Mouse (Mus musculus) stomach, postnatal 0 days (tissue): ENCODE measurements around the gene Fmnl1. TPM values are rescaled to one million over a fixed set of nuclear protein-coding genes. Genes with fewer than 3 reads are reported as not detected.
A peak's percentile ranks its signal among the peaks of the same experiment; 100 is the strongest.

ENCODE experiments used
- ATAC-seq: fragments of 200-750 bp; cut with Nextera tagmentation; 2 replicates; pipeline ENCODE4 v1.8.0; 2017; ENCODE audit not compliant: low FRiP score, low TSS enrichment
- DNase-seq: peaks from one replicate; pipeline ENCODE4 v3.0.0-alpha.2; 2016; ENCODE audit warnings: low spot score
- H3K27ac ChIP-seq: fragments of 300-500 bp; sonication (generic); replicated peaks from 2 replicates; pipeline ENCODE4 v1.5.1; 2014; ENCODE audit warnings: mild to moderate bottlenecking, control low read depth
- H3K27me3 ChIP-seq: fragments of 300-500 bp; sonication (generic); 2 replicates; pipeline ENCODE4 v1.6.1; 2014; ENCODE audit warnings: low read length; ENCODE audit not compliant: control insufficient read depth, insufficient read depth
- H3K36me3 ChIP-seq: fragments of 300-500 bp; sonication (generic); 2 replicates; pipeline ENCODE4 v1.6.1; 2014; ENCODE audit warnings: low read length, mixed read lengths; ENCODE audit not compliant: control insufficient read depth, insufficient read depth
- H3K4me1 ChIP-seq: fragments of 300-500 bp; sonication (generic); replicated peaks from 2 replicates; pipeline ENCODE4 v1.6.1; 2014; ENCODE audit warnings: antibody characterized with exemption; ENCODE audit not compliant: control insufficient read depth, insufficient read depth
- H3K4me2 ChIP-seq: fragments of 300-500 bp; sonication (generic); replicated peaks from 2 replicates; pipeline ENCODE4 v1.6.1; 2014; ENCODE audit warnings: low read depth, mild to moderate bottlenecking, control low read depth, moderate library complexity
- H3K4me3 ChIP-seq: fragments of 300-500 bp; sonication (generic); 2 replicates; pipeline ENCODE4 v1.5.1; 2014; ENCODE audit warnings: low read depth, low read length, control low read depth
- H3K9ac ChIP-seq: fragments of 300-500 bp; sonication (generic); 2 replicates; pipeline ENCODE4 v1.6.1; 2014; ENCODE audit warnings: mild to moderate bottlenecking, low read length, control low read depth, mixed read lengths
- H3K9me3 ChIP-seq: fragments of 300-500 bp; sonication (generic); 2 replicates; pipeline ENCODE4 v1.6.1; 2016; ENCODE audit warnings: low read length; ENCODE audit not compliant: control insufficient read depth
- CTCF ChIP-seq: IDR thresholded peaks from 2 replicates; pipeline ENCODE4 v1.5.1; 2016; ENCODE audit warnings: antibody characterized with exemption, low read depth, mild to moderate bottlenecking, moderate library complexity
- EP300 ChIP-seq: optimal IDR thresholded peaks from 2 replicates; pipeline ENCODE3; 2016; ENCODE audit warnings: antibody characterized with exemption
- WGBS: fragments of 180-500 bp; shearing (Covaris S2); extraction: QIAGEN DNeasy Blood & Tissue Kit; methylation state at CpG from one replicate; pipeline ENCODE4 v1.1.7; 2014; 5-methylcytosine and 5-hydroxymethylcytosine counted together
- polyA plus RNA-seq: library from polyadenylated mRNA; unstranded; fragments of >200 nt; fragmentation: Nextera tagmentation; extraction: Ambion mirVana; gene quantifications from 2 replicates; pipeline ENCODE4 v1.2.1, GENCODE M21; 2015

Gene Fmnl1
- polyA plus RNA-seq, 1 experiment from 2014 or later = 0.86 TPM

DNA sequence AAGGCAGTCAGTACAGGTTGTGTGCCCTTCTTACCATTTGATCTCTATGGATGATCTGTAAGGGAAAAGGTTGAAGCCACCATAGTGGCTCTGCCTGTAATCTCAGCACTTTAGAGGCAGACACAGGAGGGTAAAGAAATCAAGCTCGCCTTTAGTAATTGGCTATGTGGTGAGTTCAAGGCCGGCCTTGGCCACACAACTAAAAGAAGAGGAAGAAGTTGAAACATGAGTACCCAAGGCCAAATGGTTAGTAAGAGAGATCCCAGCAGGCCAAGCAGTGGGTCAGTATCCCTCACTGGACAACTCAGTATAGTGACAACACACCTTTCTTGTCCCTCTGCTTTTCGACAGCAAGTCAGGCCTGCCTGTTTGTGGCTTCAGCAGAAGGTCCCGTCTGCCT, 21.1 kb upstream of the Fmnl1 start:
- no peak overlapping the region for H3K4me3 ChIP-seq
- H3K27me3 ChIP-seq = no peaks in the 10 kb centered on the region
- H3K4me2 ChIP-seq = no peak overlapping the region
- ATAC-seq (no peak), DNase-seq (no peak)
- H3K36me3 ChIP-seq = no peaks in the 10 kb centered on the region
- 90% methylated on average over 4 of the region's 4 CpGs for WGBS
- no peaks in the 10 kb centered on the region for H3K9me3 ChIP-seq
- 0 out of 2 replicates have a peak, but pooled peaks cover 3% of the 10 kb centered on the region for H3K4me1 ChIP-seq
- H3K27ac ChIP-seq = no peak overlapping the region
- TF ChIP-seq EP300 (no peak), CTCF (no peak)
- H3K9ac ChIP-seq = no peak overlapping the region

DNA sequence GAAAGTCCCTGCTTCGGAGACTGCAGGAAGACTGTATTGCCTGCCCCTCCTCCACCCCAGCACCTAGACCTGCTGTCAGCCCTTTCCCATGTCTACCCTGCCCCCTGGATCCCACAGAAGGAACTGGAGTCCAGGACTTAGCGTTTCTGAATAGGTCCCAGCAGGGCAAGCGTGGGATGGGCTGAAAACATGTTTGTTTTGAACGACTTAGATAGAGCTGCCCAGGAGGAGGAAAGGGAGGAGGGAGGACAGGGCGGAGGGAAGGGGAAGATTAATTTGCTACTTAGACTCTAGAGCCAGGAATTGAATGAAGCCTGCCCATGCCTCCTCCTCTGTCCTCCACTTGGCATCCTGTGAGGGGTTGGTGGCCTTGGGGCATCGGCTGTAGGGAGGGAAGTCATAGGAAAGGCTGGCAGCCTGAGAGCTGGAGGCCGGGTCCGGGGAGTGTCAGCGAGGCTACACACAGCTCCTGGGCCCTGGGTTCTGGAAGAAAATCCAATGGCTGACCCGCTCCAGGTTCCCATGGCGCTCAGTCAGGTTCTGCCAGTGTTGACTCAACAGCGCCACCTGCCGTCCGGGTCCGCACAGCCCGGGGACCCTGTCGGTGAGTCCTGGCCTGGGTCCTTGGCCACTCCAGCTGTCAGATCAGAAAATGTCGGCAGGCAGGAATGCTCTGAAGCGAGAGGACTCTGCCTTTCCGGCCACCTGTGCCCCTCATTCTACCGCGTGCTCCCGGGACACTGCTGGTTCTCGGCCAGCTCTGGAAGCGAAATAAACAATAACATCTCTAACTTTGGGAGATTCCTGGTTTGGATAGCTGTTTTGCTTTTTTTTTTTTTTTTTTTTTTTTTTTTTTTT, 12.1 kb upstream of the Fmnl1 start:
- Histone ChIP-seq H3K4me2 (peak overlapping the region; percentile 62), H3K9ac (peak overlapping the region; percentile 43; the same call in 1 of the 2 replicates), H3K27me3 (no peaks in the 10 kb centered on the region), H3K4me3 (peak overlapping the region; percentile 33), H3K36me3 (no peaks in the 10 kb centered on the region), H3K4me1 (0 out of 2 replicates have a peak, but pooled peaks cover 2% of the 10 kb centered on the region), H3K27ac (peak overlapping the region; percentile 73; the same call in 1 of the 2 replicates), H3K9me3 (no peaks in the 10 kb centered on the region)
- under 1% methylated on average over 25 of the region's 25 CpGs for WGBS
- ATAC-seq (peak; percentile 95), DNase-seq (peak; percentile 98)
- TF ChIP-seq EP300 = no peak
- TF ChIP-seq CTCF = peak; percentile 95

DNA sequence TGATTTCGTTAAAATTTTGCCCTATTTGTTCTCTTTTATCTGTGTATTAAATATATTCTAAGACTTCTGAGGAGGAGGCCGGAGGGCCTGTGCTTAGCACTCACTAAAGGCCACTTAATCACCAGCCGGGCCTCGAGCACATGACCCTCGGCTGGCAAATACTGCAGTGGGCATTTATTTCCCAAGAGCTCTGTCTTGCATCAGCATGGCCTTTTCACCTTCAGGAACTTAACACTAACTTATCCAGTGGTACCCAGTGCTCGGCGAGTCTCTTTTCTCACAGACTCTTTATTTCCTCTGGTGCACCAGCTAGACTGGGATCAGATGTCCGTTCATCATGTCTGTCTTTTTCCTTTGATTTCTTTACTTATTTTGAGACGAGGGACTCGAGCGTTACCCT, 10.2 kb upstream of the Fmnl1 start:
- ATAC-seq (no peak), DNase-seq (no peak)
- 0 out of 2 replicates have a peak, but pooled peaks cover 2% of the 10 kb centered on the region for H3K4me1 ChIP-seq
- 86% methylated on average over 11 of the region's 11 CpGs for WGBS
- H3K27me3 ChIP-seq = no peaks in the 10 kb centered on the region
- no peaks in the 10 kb centered on the region for H3K9me3 ChIP-seq
- H3K27ac ChIP-seq = no peak overlapping the region
- H3K36me3 ChIP-seq = no peaks in the 10 kb centered on the region
- H3K4me2 ChIP-seq = no peak overlapping the region
- TF ChIP-seq EP300 (no peak), CTCF (no peak)
- H3K9ac ChIP-seq = no peak overlapping the region
- no peak overlapping the region for H3K4me3 ChIP-seq

DNA sequence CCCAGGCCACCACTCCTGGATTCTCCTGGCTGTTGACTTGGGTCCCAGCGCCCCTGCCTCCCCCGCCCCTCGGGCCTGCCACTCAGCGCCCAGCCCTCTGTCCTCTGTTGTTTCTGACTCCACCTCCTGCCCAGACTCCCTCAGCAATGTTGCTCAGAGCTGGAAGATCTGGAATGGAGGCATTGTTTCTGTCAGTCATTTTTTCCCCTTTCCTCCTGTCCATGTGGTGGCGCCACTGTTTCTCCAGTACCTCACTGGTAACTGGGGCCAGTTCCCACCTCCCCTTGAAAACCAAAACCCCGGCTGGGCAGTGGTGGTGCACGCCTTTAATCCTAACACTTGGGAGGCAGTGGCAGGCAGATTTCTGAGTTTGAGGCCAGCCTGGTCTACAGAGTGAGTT, 9.5 kb upstream of the Fmnl1 start:
- Histone ChIP-seq H3K27ac (no peak overlapping the region), H3K4me1 (0 out of 2 replicates have a peak, but pooled peaks cover 2% of the 10 kb centered on the region), H3K9ac (no peak overlapping the region), H3K9me3 (no peaks in the 10 kb centered on the region), H3K36me3 (no peaks in the 10 kb centered on the region), H3K27me3 (no peaks in the 10 kb centered on the region), H3K4me2 (no peak overlapping the region), H3K4me3 (no peak overlapping the region)
- DNase-seq = no peak
- no peak for ATAC-seq
- 68% methylated on average over 7 of the region's 7 CpGs for WGBS
- TF ChIP-seq EP300 = no peak
- TF ChIP-seq CTCF = peak; percentile 48

DNA sequence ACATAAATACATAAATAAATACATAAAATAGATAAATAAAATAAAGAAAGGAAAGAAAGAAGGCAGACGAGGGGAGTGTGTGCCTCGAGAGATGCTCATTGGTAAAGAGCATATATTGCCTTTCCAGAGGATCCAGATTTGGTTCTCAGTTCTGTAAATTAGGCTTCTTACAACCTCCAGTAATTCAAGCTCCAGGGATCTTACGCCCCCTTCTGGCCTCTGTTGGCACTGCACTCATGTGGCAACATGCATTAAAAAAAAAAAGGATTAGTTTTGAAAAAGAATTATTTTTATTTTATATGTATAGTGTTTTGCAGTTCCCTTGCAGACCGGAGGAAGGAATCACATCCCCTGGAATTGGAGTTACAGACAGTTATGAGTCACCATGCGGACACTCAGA, 8.8 kb upstream of the Fmnl1 start:
- H3K4me1 ChIP-seq = 0 out of 2 replicates have a peak, but pooled peaks cover 2% of the 10 kb centered on the region
- no peak overlapping the region for H3K27ac ChIP-seq
- no peaks in the 10 kb centered on the region for H3K9me3 ChIP-seq
- no peak for DNase-seq
- TF ChIP-seq EP300 (no peak), CTCF (peak; percentile 62)
- H3K4me2 ChIP-seq = no peak overlapping the region
- no peak for ATAC-seq
- no peaks in the 10 kb centered on the region for H3K27me3 ChIP-seq
- no peak overlapping the region for H3K4me3 ChIP-seq
- no peaks in the 10 kb centered on the region for H3K36me3 ChIP-seq
- H3K9ac ChIP-seq = no peak overlapping the region
- 91% methylated on average over 5 of the region's 5 CpGs for WGBS

DNA sequence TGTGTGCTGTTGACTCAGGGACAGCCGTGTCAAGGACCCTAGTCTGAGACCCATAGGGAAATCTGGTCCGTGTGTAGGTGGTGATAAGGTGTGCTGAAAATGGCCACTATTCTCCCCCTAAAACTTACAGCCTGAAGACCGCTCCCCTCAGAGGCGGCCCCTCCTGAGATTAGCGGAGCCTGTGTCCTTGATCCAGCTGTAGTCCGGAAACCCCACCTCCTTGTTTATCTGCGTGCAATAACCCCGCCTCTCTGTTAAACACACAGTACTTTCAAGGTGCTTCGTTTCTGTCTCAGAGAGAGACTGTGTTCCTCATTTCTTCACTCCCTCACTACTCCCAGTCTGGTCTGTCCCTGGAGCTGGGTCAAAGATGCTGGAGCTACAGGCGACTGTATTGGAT, 6.5 kb upstream of the Fmnl1 start:
- no peaks in the 10 kb centered on the region for H3K4me1 ChIP-seq
- H3K27ac ChIP-seq = no peak overlapping the region
- H3K27me3 ChIP-seq = 0 out of 2 replicates have a peak, but pooled peaks cover 2% of the 10 kb centered on the region
- TF ChIP-seq EP300 (no peak), CTCF (no peak)
- H3K4me2 ChIP-seq = no peak overlapping the region
- H3K9ac ChIP-seq = no peak overlapping the region
- no peaks in the 10 kb centered on the region for H3K9me3 ChIP-seq
- no peaks in the 10 kb centered on the region for H3K36me3 ChIP-seq
- DNase-seq (peak; percentile 36), ATAC-seq (peak; percentile 9; the same call in 1 of the 2 replicates)
- H3K4me3 ChIP-seq = no peak overlapping the region
- whole genome bisulfite sequencing = 22% methylated on average over 10 of the region's 10 CpGs
